Mouse (Mus musculus) CH12.LX (cell line): Measurements from ENCODE around the gene Csmd2.

ENCODE experiments used
- CHD2 ChIP-seq: IDR thresholded peaks from 2 replicates; pipeline ENCODE4 v1.6.1; 2011; ENCODE audit warnings: low read length, improper control_type of control experiment
- CTCF ChIP-seq, 2 experiments: IDR thresholded peaks in 1 of 2; conservative IDR thresholded peaks in 1 of 2; 2 replicates each; pipeline ENCODE4 v1.5.1; 2011 to 2012; ENCODE audit warnings: low read depth in 2 of 2, low read length in 2 of 2, improper control_type of control experiment in 1 of 2, inconsistent platforms in 1 of 2, mild to moderate bottlenecking in 1 of 2, moderate library complexity in 1 of 2
- E2F4 ChIP-seq: IDR thresholded peaks from 2 replicates; pipeline ENCODE4 v1.6.1; 2011; ENCODE audit warnings: low read depth, low read length, improper control_type of control experiment; ENCODE audit not compliant: insufficient replicate concordance
- ETS1 ChIP-seq: conservative IDR thresholded peaks from 2 replicates; pipeline ENCODE4 v1.6.1; 2012; ENCODE audit warnings: low read depth, mild to moderate bottlenecking, inconsistent platforms, low read length, improper control_type of control experiment, moderate library complexity
- GABPA ChIP-seq: IDR thresholded peaks from 2 replicates; pipeline ENCODE4 v1.6.1; 2012; ENCODE audit warnings: low read depth, low read length, improper control_type of control experiment, inconsistent platforms; ENCODE audit not compliant: insufficient replicate concordance
- HCFC1 ChIP-seq: IDR thresholded peaks from 2 replicates; pipeline ENCODE4 v1.6.1; 2012; ENCODE audit warnings: low read depth, mild to moderate bottlenecking, inconsistent platforms, low read length, improper control_type of control experiment
- JUND ChIP-seq: conservative IDR thresholded peaks from 2 replicates; pipeline ENCODE4 v1.6.1; 2011; ENCODE audit warnings: low read depth, low read length, improper control_type of control experiment
- MAZ ChIP-seq: IDR thresholded peaks from 2 replicates; pipeline ENCODE4 v1.6.1; 2012; ENCODE audit warnings: low read depth, mild to moderate bottlenecking, inconsistent platforms, low read length, improper control_type of control experiment, moderate library complexity
- POLR2A ChIP-seq: IDR thresholded peaks from 2 replicates; pipeline ENCODE4 v1.6.1; 2011; ENCODE audit warnings: low read depth, mild to moderate bottlenecking, improper control_type of control experiment, low read length
- RCOR1 ChIP-seq: conservative IDR thresholded peaks from 2 replicates; pipeline ENCODE4 v1.6.1; 2012; ENCODE audit warnings: low read depth, mild to moderate bottlenecking, inconsistent platforms, low read length, improper control_type of control experiment
- TBP ChIP-seq: conservative IDR thresholded peaks from 2 replicates; pipeline ENCODE4 v1.6.1; 2011; ENCODE audit warnings: low read depth, low read length, improper control_type of control experiment
- UBTF ChIP-seq: IDR thresholded peaks from 2 replicates; pipeline ENCODE4 v1.6.1; 2012; ENCODE audit warnings: low read depth, mild to moderate bottlenecking, inconsistent platforms, low read length, improper control_type of control experiment, moderate library complexity
- ZMIZ1 ChIP-seq: IDR thresholded peaks from 2 replicates; pipeline ENCODE4 v1.6.1; 2012; ENCODE audit warnings: low read depth, mild to moderate bottlenecking, inconsistent platforms, low read length, improper control_type of control experiment
- ZNF384 ChIP-seq: IDR thresholded peaks from 2 replicates; pipeline ENCODE4 v1.6.1; 2012; ENCODE audit warnings: low read depth, low read length, improper control_type of control experiment, inconsistent platforms

- TF ChIP-seq POLR2A, result no peak
- no peak for TF ChIP-seq CHD2
- no peak for TF ChIP-seq UBTF
- TF ChIP-seq HCFC1, result no peak
- no peak for TF ChIP-seq CTCF (conservative IDR thresholded peaks at IDR 0.05 in 1 of 2, IDR thresholded peaks at IDR 0.05 in 1 of 2; ENCODE audit: low read depth in 2 of 2, low read length in 2 of 2)
- no peak for TF ChIP-seq MAZ
- no peak for TF ChIP-seq ZNF384
- TF ChIP-seq TBP, result no peak
- no peak for TF ChIP-seq JUND
- no peak for TF ChIP-seq E2F4
- no peak for TF ChIP-seq GABPA
- no peak for TF ChIP-seq ZMIZ1
- TF ChIP-seq ETS1, result no peak
- TF ChIP-seq RCOR1, result no peak
Observed at GRCm38 (mm10) chr4:128411941-128412630, 424.4 kb downstream of the Csmd2 start.
